ENCODE assay signal across 9 mouse cellular contexts in the genomic region with DNA sequence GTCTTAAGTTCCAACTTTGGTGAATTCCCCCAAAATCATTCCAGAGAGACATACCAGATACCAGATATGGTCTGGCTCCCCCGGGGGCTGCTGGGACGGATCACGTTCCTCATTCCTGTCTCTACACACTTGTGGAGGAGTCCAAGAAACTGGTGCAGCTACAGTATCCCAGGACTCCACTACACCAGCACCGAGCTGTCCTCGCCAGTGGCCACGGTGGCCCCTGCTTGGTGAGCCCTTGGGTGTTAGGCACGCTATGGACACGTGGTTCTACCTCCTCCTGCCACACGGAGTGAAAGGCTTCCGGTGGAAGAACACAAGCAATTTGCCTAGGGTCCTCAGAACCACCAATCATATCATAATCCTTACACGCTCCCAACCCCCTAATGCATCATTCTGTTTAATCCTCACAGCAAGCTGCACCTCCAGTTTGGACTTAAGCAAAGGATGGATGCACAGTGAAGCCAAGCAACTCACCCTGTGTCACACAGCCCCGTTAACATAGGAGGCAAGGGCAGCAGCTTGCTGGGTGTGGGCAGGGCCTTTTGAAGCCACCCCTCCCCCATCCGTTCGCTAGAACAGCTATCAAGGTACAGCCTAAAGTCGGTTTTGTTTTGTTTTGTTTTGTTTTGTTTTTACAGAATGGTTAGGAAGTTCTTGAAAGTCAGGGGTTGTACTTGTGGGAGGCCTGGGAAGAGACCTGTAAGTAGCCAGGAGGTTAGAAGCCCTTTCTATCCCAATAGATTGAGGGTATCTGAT. TPM values are rescaled to one million over a fixed set of nuclear protein-coding genes. Genes with fewer than 3 reads are reported as not detected.
DNase-seq lines count a peak whose midpoint lies in the region; ATAC-seq and TF ChIP-seq lines count a peak whose summit lies in the region.
"Had no signal": no experiment of that assay in that cellular context is flagged by ENCODE, and none has a peak within 500 bp of the region (broad histone marks: within the 10 kb centered on the region; RNA-seq: fewer than 3 reads in every experiment).

No protein-coding gene starts in this region.

- ATAC-seq in forebrain, embryonic 15.5 days (replicated peaks) = no peak
- ATAC-seq in liver, embryonic 15.5 days (ENCODE audit: insufficient read depth) = no peak; the same call in 1 of the 2 replicates

- H3K27ac ChIP-seq in gastrocnemius, adult 2 months = peak overlapping the region; percentile 84
- H3K27ac ChIP-seq in forebrain, embryonic 15.5 days (replicated peaks) = no peak overlapping the region
- no peak overlapping the region for H3K27ac ChIP-seq in liver, embryonic 15.5 days (replicated peaks)

- no peak overlapping the region for H3K9ac ChIP-seq in forebrain, embryonic 15.5 days (replicated peaks)
- no peak overlapping the region for H3K9ac ChIP-seq in liver, embryonic 15.5 days

- DNase-seq in gastrocnemius, adult 2 months = no peak
- no peak for DNase-seq in gastrocnemius, postnatal 25 days
- peak; percentile 55 for DNase-seq in CD4-positive helper T cell, adult 2 months (ENCODE audit: low read depth, low spot score)
- DNase-seq in layer of hippocampus, adult 11-12 months (ENCODE audit: low spot score) = no peak
- no peak for DNase-seq in Muller cell, postnatal 12 days (ENCODE audit: inconsistent ontology term)
- DNase-seq in adrenal gland, postnatal 4 days (ENCODE audit: low spot score in 2 of 2) = no peak

- 41% methylated on average over 15 of the region's 15 CpGs for WGBS in forebrain, embryonic 15.5 days
- 37% methylated on average over 15 of the region's 15 CpGs for WGBS in liver, embryonic 15.5 days (ENCODE audit: insufficient replicate concordance)

- no peaks in the 10 kb centered on the region for H3K27me3 ChIP-seq in forebrain, embryonic 15.5 days
- H3K27me3 ChIP-seq in liver, embryonic 15.5 days = peaks cover 61% of the 10 kb centered on the region

- TF ChIP-seq CTCF in gastrocnemius, adult 2 months (IDR thresholded peaks at IDR 0.05) = no peak

- H3K4me3 ChIP-seq in gastrocnemius, adult 2 months = peak overlapping the region; percentile 72
- no peak overlapping the region for H3K4me3 ChIP-seq in forebrain, embryonic 15.5 days
- H3K4me3 ChIP-seq in liver, embryonic 15.5 days (replicated peaks) = peak overlapping the region; percentile 32

- no peaks in the 10 kb centered on the region for H3K9me3 ChIP-seq in forebrain, embryonic 15.5 days
- no peaks in the 10 kb centered on the region for H3K9me3 ChIP-seq in liver, embryonic 15.5 days (replicated peaks)

- intact Hi-C loops in gastrocnemius, adult 2 months (cut with DNase I) = no loop called here

- peaks cover 29% of the 10 kb centered on the region for H3K4me1 ChIP-seq in forebrain, embryonic 15.5 days
- H3K4me1 ChIP-seq in liver, embryonic 15.5 days (replicated peaks) = peaks cover 18% of the 10 kb centered on the region

- H3K4me2 ChIP-seq in forebrain, embryonic 15.5 days (replicated peaks) = peak overlapping the region; percentile 46
- peak overlapping the region; percentile 60 for H3K4me2 ChIP-seq in liver, embryonic 15.5 days

- no peaks in the 10 kb centered on the region for H3K36me3 ChIP-seq in forebrain, embryonic 15.5 days
- H3K36me3 ChIP-seq in liver, embryonic 15.5 days (replicated peaks) = no peaks in the 10 kb centered on the region

RNA-seq across cellular contexts. Expression of a gene that starts 2.2 kb away (rescaled TPM):
- 1 to 10 TPM; 6.9 to 8.3 TPM for total RNA-seq in gastrocnemius, adult 2 months (2021)
- 1 to 10 TPM; 4.1 to 5.8 TPM for total RNA-seq in gastrocnemius, postnatal 25 days (2021)
- 3.7 and 7.9 TPM in 2 replicates for polyA plus RNA-seq in forebrain, embryonic 15.5 days (2015; fragmentation: Nextera tagmentation; extraction: Ambion mirVana)
- polyA plus RNA-seq in liver, embryonic 15.5 days (2015; fragmentation: Nextera tagmentation; extraction: Ambion mirVana) = 0.15 TPM in 2 replicates
- total RNA-seq in adrenal gland, postnatal 4 days (2021) = 1 to 10 TPM; 1.3 to 1.5 TPM

RNA-seq across cellular contexts. Expression of a gene that starts 32.3 kb away (rescaled TPM):
- total RNA-seq in gastrocnemius, adult 2 months (2021) = 100 to 1,000 TPM; 177 to 277 TPM
- total RNA-seq in gastrocnemius, postnatal 25 days (2021) = 100 to 1,000 TPM; 136 to 169 TPM
- 45.8 and 46.5 TPM in 2 replicates for polyA plus RNA-seq in forebrain, embryonic 15.5 days (2015; fragmentation: Nextera tagmentation; extraction: Ambion mirVana)
- 12.8 and 13.0 TPM in 2 replicates for polyA plus RNA-seq in liver, embryonic 15.5 days (2015; fragmentation: Nextera tagmentation; extraction: Ambion mirVana)
- total RNA-seq in adrenal gland, postnatal 4 days (2021) = 100 to 1,000 TPM; 117 to 126 TPM

RNA-seq across cellular contexts. Expression of a gene that starts 38.1 kb away (rescaled TPM):
- total RNA-seq in gastrocnemius, adult 2 months (2021) = not detected
- total RNA-seq in gastrocnemius, postnatal 25 days (2021) = not detected
- 0.45 TPM in 1 of 2 replicates, not detected in the other for polyA plus RNA-seq in forebrain, embryonic 15.5 days (2015; fragmentation: Nextera tagmentation; extraction: Ambion mirVana)
- 0.15 TPM in 1 of 2 replicates, not detected in the other for polyA plus RNA-seq in liver, embryonic 15.5 days (2015; fragmentation: Nextera tagmentation; extraction: Ambion mirVana)
- total RNA-seq in adrenal gland, postnatal 4 days (2021) = not detected
- polyA plus RNA-seq: C2C12 had no signal
